Mouse (Mus musculus) retina, embryonic 14.5 days (tissue): ENCODE measurements around the gene Ddx19a.
"Not testable (repeated sequence)": the region's sequence is repeated elsewhere in the genome, so short reads cannot be mapped to it uniquely, and the experiment has no call there.

Experiments
- DNase-seq: peaks from one replicate; pipeline ENCODE4 v3.0.0-alpha.2; 2015; ENCODE audit warnings: low spot score

The Ddx19a gene

GRCm38 (mm10) chr8:110997547-110998531 is at the start of gene Ddx19a:
Ddx19a (minus strand) TSS chr8:110997800.
- peak; percentile 88 for DNase-seq

GRCm38 (mm10) chr8:111044003-111044734 is 46.6 kb upstream of the Ddx19a start:
- DNase-seq = peak; percentile 30

- DNase-seq = no peak
Measured at GRCm38 (mm10) chr8:111042546-111042945, 44.9 kb upstream of the Ddx19a start.

GRCm38 (mm10) chr8:111036591-111036990 is 39.0 kb upstream of the Ddx19a start:
- no peak for DNase-seq

GRCm38 (mm10) chr8:111034276-111034675 is 36.7 kb upstream of the Ddx19a start:
- peak; percentile 59 for DNase-seq

- DNase-seq = peak; percentile 100
Measured at GRCm38 (mm10) chr8:111033482-111034215, 36.0 kb upstream of the Ddx19a start.

- DNase-seq = no peak
Measured at GRCm38 (mm10) chr8:111032916-111033315, 35.3 kb upstream of the Ddx19a start, which contains the start of gene Aars. Aars (plus strand) TSS chr8:111033144.

GRCm38 (mm10) chr8:111031572-111031971 is 34.0 kb upstream of the Ddx19a start, which contains the start of gene Ddx19b:
Ddx19b (minus strand) TSS chr8:111031751.
- DNase-seq = no peak

- DNase-seq = no peak
Measured at GRCm38 (mm10) chr8:111030045-111030444, 32.4 kb upstream of the Ddx19a start.

- peak; percentile 17 for DNase-seq
Measured at GRCm38 (mm10) chr8:111029589-111029988, 32.0 kb upstream of the Ddx19a start.

GRCm38 (mm10) chr8:111027391-111027937 is 29.9 kb upstream of the Ddx19a start:
- peak; percentile 84 for DNase-seq

- DNase-seq = not testable (repeated sequence)
Measured at GRCm38 (mm10) chr8:111026609-111027008, 29.0 kb upstream of the Ddx19a start.

- DNase-seq = not testable (repeated sequence)
Measured at GRCm38 (mm10) chr8:111010230-111010991, 12.8 kb upstream of the Ddx19a start.

- peak; percentile 11 for DNase-seq
Measured at GRCm38 (mm10) chr8:110996641-110997430, 764 bp downstream of the Ddx19a start.

- no peak for DNase-seq
Measured at GRCm38 (mm10) chr8:110990017-110990416, 7.6 kb downstream of the Ddx19a start.

- DNase-seq = no peak
Measured at GRCm38 (mm10) chr8:110987805-110988744, 9.5 kb downstream of the Ddx19a start.

GRCm38 (mm10) chr8:110981304-110981703 is 16.3 kb downstream of the Ddx19a start:
- no peak for DNase-seq

GRCm38 (mm10) chr8:110977987-110978386 is 19.6 kb downstream of the Ddx19a start:
- DNase-seq = not testable (repeated sequence)

- not testable (repeated sequence) for DNase-seq
Measured at GRCm38 (mm10) chr8:110976532-110976931, 21.1 kb downstream of the Ddx19a start.
